Mouse (Mus musculus) ES-E14 (cell line): Measurements from ENCODE around the gene Grb2.

Experiments
- MAFK ChIP-seq: IDR thresholded peaks from 2 replicates; pipeline ENCODE4 v1.6.1; 2014; ENCODE audit warnings: mild to moderate bottlenecking, low read depth, low read length, inconsistent platforms; ENCODE audit not compliant: insufficient read depth
- ZC3H11A ChIP-seq: IDR thresholded peaks from 2 replicates; pipeline ENCODE4 v1.6.1; 2012; ENCODE audit warnings: low read depth, mild to moderate bottlenecking, inconsistent platforms, low read length, borderline replicate concordance
- ZNF384 ChIP-seq: IDR thresholded peaks from 2 replicates; pipeline ENCODE4 v1.6.1; 2012; ENCODE audit warnings: low read depth, low read length, inconsistent platforms

DNA sequence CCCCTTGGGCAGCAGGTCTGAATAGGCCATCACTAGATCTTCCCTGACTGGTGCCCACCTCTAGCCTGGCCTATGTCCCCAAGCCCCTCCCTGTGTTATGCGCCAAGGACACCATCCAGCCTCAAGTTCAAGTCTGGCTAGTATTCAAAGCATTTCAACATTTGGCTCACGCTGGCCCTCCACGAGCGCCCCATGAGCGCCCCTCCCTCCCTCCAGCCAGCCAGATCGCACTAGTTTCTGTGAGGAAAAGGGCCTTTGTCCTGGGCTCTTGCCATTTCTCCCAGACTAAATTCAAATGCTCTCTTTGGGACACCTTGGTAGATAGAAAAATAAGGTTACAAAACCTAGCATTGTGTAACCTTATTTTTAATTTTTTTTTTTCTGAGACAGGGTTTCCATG, 92.5 kb downstream of the Grb2 start:
- TF ChIP-seq ZNF384 (no peak), ZC3H11A (no peak), MAFK (no peak)
